Mouse (Mus musculus) lung, embryonic 14.5 days (tissue): ENCODE results near the gene Mia. TPM values are rescaled to one million over a fixed set of nuclear protein-coding genes. Genes with fewer than 3 reads are reported as not detected.

Experiments
- ATAC-seq: fragments of 200-750 bp; cut with Nextera tagmentation; 2 replicates; pipeline ENCODE4 v1.8.0; 2017; ENCODE audit warnings: mild to moderate bottlenecking, moderate TSS enrichment, moderate library complexity; ENCODE audit not compliant: insufficient read depth
- DNase-seq: peaks from one replicate; pipeline ENCODE4 v3.0.0-alpha.2; 2015
- H3K27ac ChIP-seq: fragments of 300-500 bp; sonication (generic); 2 replicates; pipeline ENCODE4 v1.5.1; 2014; ENCODE audit warnings: low read depth, mild to moderate bottlenecking, moderate library complexity
- H3K27me3 ChIP-seq: fragments of 300-500 bp; sonication (generic); 2 replicates; pipeline ENCODE4 v1.6.1; 2014; ENCODE audit warnings: low read length, control low read depth; ENCODE audit not compliant: insufficient read depth
- H3K36me3 ChIP-seq: fragments of 300-500 bp; sonication (generic); 2 replicates; pipeline ENCODE4 v1.6.1; 2014; ENCODE audit warnings: control low read depth; ENCODE audit not compliant: insufficient read depth
- H3K4me1 ChIP-seq: fragments of 300-500 bp; sonication (generic); 2 replicates; pipeline ENCODE4 v1.6.1; 2014; ENCODE audit warnings: antibody characterized with exemption, control low read depth; ENCODE audit not compliant: insufficient read depth
- H3K4me2 ChIP-seq: fragments of 300-500 bp; sonication (generic); 2 replicates; pipeline ENCODE4 v1.6.1; 2014; ENCODE audit warnings: mild to moderate bottlenecking
- H3K4me3 ChIP-seq: fragments of 300-500 bp; sonication (generic); 2 replicates; pipeline ENCODE4 v1.5.1; 2014; ENCODE audit warnings: low read depth, low read length
- H3K9ac ChIP-seq: fragments of 300-500 bp; sonication (generic); 2 replicates; pipeline ENCODE4 v1.6.1; 2014
- H3K9me3 ChIP-seq: fragments of 300-500 bp; sonication (generic); 2 replicates; pipeline ENCODE4 v1.6.1; 2016; ENCODE audit warnings: low read depth, low read length, control low read depth
- CTCF ChIP-seq: IDR thresholded peaks from 2 replicates; pipeline ENCODE4 v1.5.1; 2016; ENCODE audit warnings: antibody characterized with exemption, low read depth
- WGBS: fragments of 180-500 bp; shearing (Covaris S2); extraction: QIAGEN DNeasy Blood & Tissue Kit; methylation state at CpG from one replicate; pipeline ENCODE4 v1.1.7; 2014; 5-methylcytosine and 5-hydroxymethylcytosine counted together
- microRNA counts: library from miRNA; unstranded; fragments of <30 nt; microRNA quantifications from one replicate; lab custom pipeline; 2016
- microRNA-seq: library from miRNA; unstranded; fragments of <30 nt; microRNA quantifications from one replicate; pipeline ENCODE4, GENCODE M21; 2016; ENCODE audit warnings: borderline number of aligned reads
- polyA plus RNA-seq: library from polyadenylated mRNA; unstranded; fragments of >200 nt; fragmentation: Nextera tagmentation; extraction: Ambion mirVana; gene quantifications from 2 replicates; pipeline ENCODE4 v1.2.1, GENCODE M21; 2014

The Mia gene
- polyA plus RNA-seq, 1 experiment from 2014 or later = 155 TPM

DNA sequence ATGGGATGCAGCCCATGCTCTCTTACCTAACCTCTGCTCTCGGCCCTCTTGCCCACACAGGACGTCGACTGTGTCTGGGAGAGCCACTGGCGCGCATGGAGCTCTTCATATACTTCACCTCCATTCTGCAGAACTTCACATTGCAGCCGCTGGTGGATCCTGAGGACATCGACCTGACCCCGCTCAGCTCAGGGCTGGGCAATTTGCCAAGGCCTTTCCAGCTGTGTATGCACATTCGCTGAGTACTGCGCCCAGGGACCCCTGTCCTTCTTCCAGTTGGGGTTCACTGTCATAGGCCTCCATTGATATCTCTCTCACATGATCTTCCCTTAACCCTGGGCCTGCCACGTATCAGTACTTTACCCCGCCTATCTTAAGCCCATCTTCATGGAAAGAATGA, 47.8 kb downstream of the Mia start:
- H3K4me1 ChIP-seq = no peaks in the 10 kb centered on the region; the same call in 1 of the 2 replicates
- no peaks in the 10 kb centered on the region for H3K9me3 ChIP-seq
- no peak for TF ChIP-seq CTCF
- 37% methylated on average over 12 of the region's 12 CpGs for WGBS
- no peaks in the 10 kb centered on the region for H3K27me3 ChIP-seq
- peak; percentile 78 for DNase-seq
- no peaks in the 10 kb centered on the region for H3K36me3 ChIP-seq
- H3K4me2 ChIP-seq = peak overlapping the region; percentile 11; the same call in 1 of the 2 replicates
- peak; percentile 41; the same call in 1 of the 2 replicates for ATAC-seq
- H3K9ac ChIP-seq = no peak overlapping the region
- no peak overlapping the region for H3K27ac ChIP-seq
- no peak overlapping the region for H3K4me3 ChIP-seq

- 13% methylated on average over 10 of the region's 10 CpGs for WGBS
These were observed 48.4 kb downstream of the Mia start for GRCm38 (mm10) chr7:27132588-27132987.

DNA sequence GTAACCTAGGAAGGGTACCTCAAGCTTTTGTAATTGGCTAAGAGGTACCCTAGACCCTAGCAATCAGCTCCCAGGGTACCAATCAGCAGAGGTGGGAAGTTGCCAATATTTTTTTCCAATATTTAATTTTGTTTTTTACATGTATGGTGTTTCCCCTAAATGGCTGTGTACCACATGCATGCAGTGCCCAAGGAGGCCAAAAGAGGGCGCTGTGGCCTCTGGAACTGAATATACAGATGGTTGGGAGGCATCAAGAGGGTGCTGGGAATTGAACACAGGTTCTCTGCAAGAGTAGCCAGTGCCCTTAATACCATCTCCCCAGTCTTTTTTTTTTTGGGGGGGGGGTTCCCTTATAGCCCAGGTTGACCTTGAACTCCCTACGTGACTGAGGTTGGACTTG, 49.6 kb downstream of the Mia start:
- H3K4me1 ChIP-seq = no peaks in the 10 kb centered on the region; the same call in 1 of the 2 replicates
- no peak overlapping the region for H3K27ac ChIP-seq
- whole genome bisulfite sequencing = 60% methylated on average over 2 of the region's 2 CpGs
- no peaks in the 10 kb centered on the region for H3K9me3 ChIP-seq
- H3K4me2 ChIP-seq = no peak overlapping the region
- H3K4me3 ChIP-seq = no peak overlapping the region
- ATAC-seq = no peak
- TF ChIP-seq CTCF = peak; percentile 18; the same call in 1 of the 2 replicates
- DNase-seq = no peak
- H3K9ac ChIP-seq = no peak overlapping the region
- no peaks in the 10 kb centered on the region for H3K27me3 ChIP-seq
- H3K36me3 ChIP-seq = no peaks in the 10 kb centered on the region

More at GRCm38 (mm10) chr7:27132588-27132987, 48.4 kb downstream of the Mia start:
- Histone ChIP-seq H3K9ac (no peak overlapping the region), H3K27ac (no peak overlapping the region), H3K9me3 (no peaks in the 10 kb centered on the region), H3K4me1 (no peaks in the 10 kb centered on the region; the same call in 1 of the 2 replicates), H3K4me3 (no peak overlapping the region), H3K4me2 (peak overlapping the region; percentile 11; the same call in 1 of the 2 replicates), H3K27me3 (no peaks in the 10 kb centered on the region), H3K36me3 (no peaks in the 10 kb centered on the region)
- no peak for ATAC-seq
- TF ChIP-seq CTCF = peak; percentile 62
- peak; percentile 83 for DNase-seq

DNA sequence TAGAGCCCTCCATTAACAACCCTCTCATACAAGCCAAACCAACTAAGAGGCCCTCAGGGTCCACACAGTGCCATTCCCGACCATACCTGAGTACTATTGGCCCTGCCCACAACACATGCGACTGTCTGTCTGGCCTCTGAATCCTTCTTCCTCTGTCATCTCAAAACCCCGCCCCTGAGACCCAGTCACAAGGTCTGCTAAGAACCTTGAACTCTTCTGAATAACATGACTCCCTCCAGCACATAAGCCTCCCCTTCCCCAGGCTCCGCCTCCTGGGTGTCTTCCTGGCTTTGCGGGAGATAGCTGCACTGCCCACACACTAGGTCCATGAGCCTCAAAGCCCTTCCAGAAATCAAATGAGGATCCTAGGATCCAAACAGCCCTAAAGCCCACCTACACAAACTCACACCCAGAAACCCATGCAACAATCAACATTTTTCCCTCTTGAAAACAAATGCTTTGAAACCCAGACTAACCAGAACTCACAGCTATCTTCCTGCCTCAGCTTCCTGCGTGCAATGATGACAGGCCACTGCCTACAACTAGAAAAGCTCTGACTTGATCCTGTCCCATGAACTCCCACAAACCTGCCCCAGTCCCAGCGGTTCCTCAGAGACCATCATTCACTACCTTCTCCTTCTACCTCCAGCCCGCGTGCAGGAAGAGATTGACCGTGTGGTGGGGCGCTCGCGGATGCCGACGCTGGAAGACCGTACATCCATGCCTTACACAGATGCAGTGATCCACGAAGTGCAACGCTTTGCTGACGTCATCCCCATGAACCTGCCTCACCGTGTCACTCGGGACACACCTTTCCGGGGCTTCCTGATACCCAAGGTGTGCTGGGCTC, 50.2 kb downstream of the Mia start:
- no peak overlapping the region for H3K27ac ChIP-seq
- no peak overlapping the region for H3K9ac ChIP-seq
- H3K9me3 ChIP-seq = no peaks in the 10 kb centered on the region
- TF ChIP-seq CTCF = no peak
- no peak overlapping the region for H3K4me2 ChIP-seq
- H3K36me3 ChIP-seq = no peaks in the 10 kb centered on the region
- DNase-seq = no peak
- 88% methylated on average over 22 of the region's 22 CpGs for WGBS
- ATAC-seq = no peak
- H3K4me3 ChIP-seq = no peak overlapping the region
- no peaks in the 10 kb centered on the region for H3K27me3 ChIP-seq
- H3K4me1 ChIP-seq = no peaks in the 10 kb centered on the region; the same call in 1 of the 2 replicates

DNA sequence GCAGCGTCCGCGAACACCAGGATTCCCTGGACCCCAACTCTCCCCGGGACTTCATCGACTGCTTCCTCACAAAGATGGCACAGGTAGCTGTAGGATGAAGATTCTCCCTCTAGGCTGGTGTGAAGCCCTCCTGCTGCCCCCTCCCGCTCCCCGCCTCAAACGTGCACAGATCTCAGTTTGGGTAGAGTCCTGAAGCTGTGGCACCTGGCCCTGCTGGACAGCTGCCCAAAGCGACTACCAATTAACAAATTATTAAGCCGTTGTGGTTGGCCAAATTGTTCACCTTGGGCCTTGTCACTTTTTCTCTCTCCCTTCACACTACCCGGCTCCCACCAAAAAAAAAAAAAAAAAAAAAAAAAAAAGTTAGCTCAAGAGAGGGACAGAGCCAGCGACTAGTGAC, 51.1 kb downstream of the Mia start:
- ATAC-seq (no peak), DNase-seq (no peak)
- Histone ChIP-seq H3K27ac (no peak overlapping the region), H3K36me3 (no peaks in the 10 kb centered on the region), H3K4me1 (no peaks in the 10 kb centered on the region; the same call in 1 of the 2 replicates), H3K4me2 (no peak overlapping the region), H3K9ac (no peak overlapping the region), H3K4me3 (no peak overlapping the region), H3K9me3 (no peaks in the 10 kb centered on the region), H3K27me3 (no peaks in the 10 kb centered on the region)
- WGBS = 87% methylated on average over 12 of the region's 12 CpGs
- TF ChIP-seq CTCF = no peak

MicroRNAs within 50 kb of the gene (microRNA counts, 519-probe panel; counts per million panel counts)
- 30.5 counts per million for microRNA mmu-miR-1191 (lab: Ali Mortazavi, UCI)

Small RNA genes lying within 50 kb of the gene (microRNA-seq; reads per million reads assigned to microRNA genes)
- gene Mir1191 (2.6 reads per million, percentile 6 among the genes with 10 or more reads in this experiment), gene Mir3101 (0.95 reads per million)

Other genes starting within 250 kb of the Mia start
- not detected in 2 replicates for gene Cyp2a22, start 241.8 kb downstream of the Mia start, polyA plus RNA-seq
- not detected in 2 replicates for gene Cyp2a12, start 152.1 kb downstream of the Mia start, polyA plus RNA-seq
- 9.3 and 12.3 TPM in 2 replicates for gene Cyp2f2, start 61.2 kb downstream of the Mia start, polyA plus RNA-seq
- 0.11 and 0.20 TPM in 2 replicates for gene Cyp2t4, start 27.4 kb downstream of the Mia start, polyA plus RNA-seq
- 48.4 and 50.0 TPM in 2 replicates for gene Egln2, start 14.4 kb downstream of the Mia start, polyA plus RNA-seq
- 59.4 and 62.1 TPM in 2 replicates for gene Rab4b, start 2.3 kb downstream of the Mia start, polyA plus RNA-seq
- 0.55 and 1.5 TPM in 2 replicates for gene Gm21983, start 71 bp downstream of the Mia start, polyA plus RNA-seq
- gene BC024978, start 14.6 kb upstream of the Mia start, polyA plus RNA-seq = 3.2 and 3.8 TPM in 2 replicates
- 293 and 320 TPM in 2 replicates for gene Snrpa, start 15.1 kb upstream of the Mia start, polyA plus RNA-seq
- gene Itpkc, start 47.5 kb upstream of the Mia start, polyA plus RNA-seq = 5.4 and 5.9 TPM in 2 replicates
- gene Coq8b, start 51.9 kb upstream of the Mia start, polyA plus RNA-seq = 12.8 and 13.7 TPM in 2 replicates
- 15.2 and 16.2 TPM in 2 replicates for gene Numbl, start 77.3 kb upstream of the Mia start, polyA plus RNA-seq
- 73.5 and 86.0 TPM in 2 replicates for gene Ltbp4, start 156.5 kb upstream of the Mia start, polyA plus RNA-seq
- gene Shkbp1, start 174.9 kb upstream of the Mia start, polyA plus RNA-seq = 45.1 and 53.5 TPM in 2 replicates
- 0.73 and 1.6 TPM in 2 replicates for gene Gm20479, start 176.3 kb upstream of the Mia start, polyA plus RNA-seq